Mouse (Mus musculus) small intestine, adult 2 months (tissue): ENCODE measurements around the gene Retreg1. TPM values are rescaled to one million over a fixed set of nuclear protein-coding genes. Genes with fewer than 3 reads are reported as not detected.
A peak's percentile ranks its signal among the peaks of the same experiment; 100 is the strongest.

Experiments used
- H3K27ac ChIP-seq: fragments of 200-500 bp; 2 replicates; pipeline ENCODE4 v1.5.1; 2012; ENCODE audit warnings: low read depth, low read length, control low read depth, inconsistent platforms; ENCODE audit not compliant: insufficient read depth
- H3K27me3 ChIP-seq: fragments of 200-500 bp; 2 replicates; pipeline ENCODE4 v1.6.1; 2012; ENCODE audit warnings: mild to moderate bottlenecking, moderate library complexity, low read length, inconsistent platforms; ENCODE audit not compliant: control insufficient read depth, insufficient read depth
- H3K36me3 ChIP-seq: fragments of 200-500 bp; 2 replicates; pipeline ENCODE4 v1.6.1; 2012; ENCODE audit warnings: mild to moderate bottlenecking, low read length, control low read depth, inconsistent platforms; ENCODE audit not compliant: control insufficient read depth, insufficient read depth
- H3K4me1 ChIP-seq: fragments of 200-500 bp; 2 replicates; pipeline ENCODE4 v1.6.1; 2012; ENCODE audit warnings: low read length, inconsistent platforms, mixed read lengths; ENCODE audit not compliant: control insufficient read depth, insufficient read depth, insufficient read length
- H3K4me3 ChIP-seq: fragments of 200-500 bp; 2 replicates; pipeline ENCODE4 v1.5.1; 2012; ENCODE audit warnings: low read depth, mild to moderate bottlenecking, control low read depth, inconsistent platforms, low read length, moderate library complexity
- CTCF ChIP-seq: fragments of 200-500 bp; IDR thresholded peaks from 2 replicates; pipeline ENCODE4 v1.5.1; 2012; ENCODE audit warnings: low read depth, mild to moderate bottlenecking, control low read depth, inconsistent platforms, low read length, moderate library complexity, mixed read lengths; ENCODE audit not compliant: insufficient replicate concordance, insufficient read length; ENCODE audit errors: extremely low read depth
- POLR2A ChIP-seq: fragments of 200-500 bp; IDR thresholded peaks from 2 replicates; pipeline ENCODE4 v1.6.1; 2012; ENCODE audit warnings: low read depth, mild to moderate bottlenecking, control low read depth, inconsistent platforms, low read length, moderate library complexity
- WGBS: fragments of 180-500 bp; shearing (Covaris S2); methylation state at CpG from one replicate; pipeline ENCODE4 v1.1.7; 2018; 5-methylcytosine and 5-hydroxymethylcytosine counted together
- polyA plus RNA-seq: library from polyadenylated mRNA; depleted of rRNA; stranded (reverse); fragments of >200 nt; gene quantifications from 2 replicates; pipeline ENCODE4 v1.2.3, GENCODE M21; 2012

Gene Retreg1
- polyA plus RNA-seq, 1 experiment: 7.5 TPM

DNA sequence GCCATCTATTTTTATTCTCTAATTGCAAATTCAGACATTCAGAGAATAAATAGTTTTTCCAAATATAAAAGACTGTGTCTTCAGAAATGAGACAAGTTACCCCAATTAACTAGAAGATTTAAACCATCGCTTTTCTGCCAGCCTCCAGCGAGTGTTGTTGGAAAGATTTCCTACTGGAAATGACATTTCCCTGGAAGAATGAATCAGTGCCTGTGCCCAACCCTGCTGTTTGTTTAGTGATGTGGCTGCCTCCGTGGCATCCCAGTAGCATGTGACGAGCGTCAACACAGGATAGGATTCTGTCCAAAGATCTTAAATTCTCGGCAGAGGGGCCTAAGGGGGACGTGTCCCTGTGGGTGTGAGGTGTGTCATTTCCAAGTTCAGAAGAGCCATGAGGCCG lies 40.8 kb upstream of the Retreg1 start:
- 84% methylated on average over 8 of the region's 8 CpGs for WGBS
- Histone ChIP-seq H3K4me3 (no peak overlapping the region), H3K4me1 (no peaks in the 10 kb centered on the region), H3K27me3 (no peaks in the 10 kb centered on the region), H3K27ac (no peak overlapping the region), H3K36me3 (peaks cover 68% of the 10 kb centered on the region)
- TF ChIP-seq POLR2A (no peak), CTCF (no peak)

DNA sequence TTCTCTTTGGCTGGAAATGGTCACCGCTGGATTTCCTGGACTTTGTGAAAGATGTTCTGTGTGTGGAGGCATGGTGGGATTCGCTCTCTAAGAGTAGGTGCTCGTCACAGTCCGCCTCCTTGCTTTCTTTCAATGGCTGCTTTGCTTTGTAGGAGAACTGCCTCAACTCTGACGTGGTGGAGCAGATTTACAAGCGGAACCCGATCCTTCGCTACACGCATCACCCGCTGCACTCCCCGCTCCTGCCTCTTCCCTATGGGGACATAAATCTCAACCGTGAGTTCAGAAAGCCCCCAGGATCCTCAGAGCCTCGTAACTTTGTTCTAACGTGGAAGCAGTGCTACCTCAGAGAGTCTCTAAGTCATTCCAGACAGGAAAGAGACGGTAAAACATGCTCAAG lies 39.9 kb upstream of the Retreg1 start:
- H3K27ac ChIP-seq: no peak overlapping the region
- H3K4me1 ChIP-seq: no peaks in the 10 kb centered on the region
- H3K4me3 ChIP-seq: no peak overlapping the region
- WGBS: 93% methylated on average over 15 of the region's 15 CpGs
- H3K36me3 ChIP-seq: peaks cover 73% of the 10 kb centered on the region
- TF ChIP-seq CTCF (no peak), POLR2A (no peak)
- no peaks in the 10 kb centered on the region for H3K27me3 ChIP-seq

DNA sequence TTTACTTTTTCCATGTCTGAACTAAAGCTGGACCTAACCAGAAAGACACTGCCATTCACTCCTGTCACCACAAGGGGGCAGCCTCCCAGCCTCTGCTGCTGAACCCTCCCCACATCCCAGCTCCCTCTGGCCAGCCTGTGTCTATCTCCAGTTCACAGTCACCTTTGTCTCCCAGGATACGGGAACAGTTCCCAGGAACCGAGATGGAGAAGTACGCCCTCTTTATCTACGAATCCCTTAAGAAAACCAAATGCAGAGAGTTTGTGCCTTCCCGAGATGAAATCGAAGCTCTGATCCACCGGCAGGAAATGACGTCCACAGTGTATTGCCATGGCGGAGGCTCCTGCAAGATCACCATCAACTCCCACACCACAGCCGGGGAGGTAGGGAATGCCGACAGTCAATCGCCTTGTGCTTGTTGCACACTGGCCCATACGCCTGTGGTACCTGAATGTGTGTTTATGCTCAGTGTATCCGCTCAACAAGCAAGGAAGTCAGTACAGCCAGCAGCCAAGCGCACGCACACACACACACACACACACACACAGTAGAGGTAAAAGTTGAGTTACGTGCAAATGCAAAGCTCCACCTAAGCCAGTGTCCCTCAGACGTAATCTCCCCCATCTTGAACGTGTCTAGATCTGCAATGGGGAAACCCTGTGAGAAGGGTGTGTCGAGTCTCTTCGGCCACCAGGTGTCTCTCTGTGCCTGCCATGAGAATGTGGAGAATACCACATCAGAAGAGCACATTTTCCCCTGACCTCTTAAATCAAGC lies 37.5 kb upstream of the Retreg1 start:
- TF ChIP-seq POLR2A: no peak
- peak; percentile 97 for TF ChIP-seq CTCF
- peaks cover 79% of the 10 kb centered on the region for H3K36me3 ChIP-seq
- WGBS: 80% methylated on average over 21 of the region's 21 CpGs
- no peak overlapping the region for H3K4me3 ChIP-seq
- H3K27ac ChIP-seq: no peak overlapping the region
- no peaks in the 10 kb centered on the region for H3K27me3 ChIP-seq
- H3K4me1 ChIP-seq: no peaks in the 10 kb centered on the region

DNA sequence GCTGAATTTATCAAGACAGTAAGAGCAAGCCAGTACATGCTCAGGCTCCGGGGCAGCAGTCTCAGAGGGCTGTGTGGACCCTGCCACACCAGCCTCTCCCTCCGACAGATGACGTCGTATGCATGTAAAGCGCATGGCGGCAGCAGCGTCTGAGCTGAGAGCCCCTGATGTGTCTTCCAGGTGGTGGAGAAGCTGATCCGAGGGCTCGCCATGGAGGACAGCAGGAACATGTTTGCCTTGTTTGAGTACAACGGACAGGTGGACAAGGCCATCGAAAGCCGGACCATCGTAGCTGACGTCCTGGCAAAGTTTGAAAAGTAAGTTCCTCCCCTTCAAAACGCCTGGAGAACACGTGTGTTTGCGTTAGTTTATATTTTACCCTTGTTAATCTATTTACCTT lies 36.6 kb upstream of the Retreg1 start:
- no peak overlapping the region for H3K4me3 ChIP-seq
- no peaks in the 10 kb centered on the region for H3K27me3 ChIP-seq
- TF ChIP-seq CTCF (no peak), POLR2A (no peak)
- H3K36me3 ChIP-seq: peaks cover 81% of the 10 kb centered on the region
- no peak overlapping the region for H3K27ac ChIP-seq
- WGBS: 93% methylated on average over 17 of the region's 17 CpGs
- H3K4me1 ChIP-seq: no peaks in the 10 kb centered on the region

DNA sequence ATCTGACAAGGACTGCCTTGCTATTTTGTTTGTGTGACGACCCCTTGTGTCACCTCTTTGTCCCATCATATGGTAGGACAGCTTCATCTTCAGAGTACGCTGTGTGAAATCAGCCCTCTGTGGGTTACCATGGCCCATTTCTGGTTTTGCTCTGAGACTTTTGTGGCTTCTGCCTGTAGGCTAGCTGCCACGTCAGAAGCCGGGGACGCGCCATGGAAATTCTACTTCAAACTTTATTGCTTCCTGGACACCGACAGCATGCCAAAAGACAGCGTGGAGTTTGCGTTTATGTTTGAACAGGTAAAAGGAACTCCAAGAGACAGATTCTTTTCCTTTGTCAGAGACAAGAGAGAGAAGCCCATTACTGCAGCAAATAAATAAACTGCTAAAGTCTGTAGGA lies 36.1 kb upstream of the Retreg1 start:
- Histone ChIP-seq H3K4me3 (no peak overlapping the region), H3K4me1 (no peaks in the 10 kb centered on the region), H3K27ac (no peak overlapping the region), H3K36me3 (peaks cover 79% of the 10 kb centered on the region), H3K27me3 (no peaks in the 10 kb centered on the region)
- WGBS: 78% methylated on average over 9 of the region's 9 CpGs
- TF ChIP-seq CTCF (no peak), POLR2A (no peak)

DNA sequence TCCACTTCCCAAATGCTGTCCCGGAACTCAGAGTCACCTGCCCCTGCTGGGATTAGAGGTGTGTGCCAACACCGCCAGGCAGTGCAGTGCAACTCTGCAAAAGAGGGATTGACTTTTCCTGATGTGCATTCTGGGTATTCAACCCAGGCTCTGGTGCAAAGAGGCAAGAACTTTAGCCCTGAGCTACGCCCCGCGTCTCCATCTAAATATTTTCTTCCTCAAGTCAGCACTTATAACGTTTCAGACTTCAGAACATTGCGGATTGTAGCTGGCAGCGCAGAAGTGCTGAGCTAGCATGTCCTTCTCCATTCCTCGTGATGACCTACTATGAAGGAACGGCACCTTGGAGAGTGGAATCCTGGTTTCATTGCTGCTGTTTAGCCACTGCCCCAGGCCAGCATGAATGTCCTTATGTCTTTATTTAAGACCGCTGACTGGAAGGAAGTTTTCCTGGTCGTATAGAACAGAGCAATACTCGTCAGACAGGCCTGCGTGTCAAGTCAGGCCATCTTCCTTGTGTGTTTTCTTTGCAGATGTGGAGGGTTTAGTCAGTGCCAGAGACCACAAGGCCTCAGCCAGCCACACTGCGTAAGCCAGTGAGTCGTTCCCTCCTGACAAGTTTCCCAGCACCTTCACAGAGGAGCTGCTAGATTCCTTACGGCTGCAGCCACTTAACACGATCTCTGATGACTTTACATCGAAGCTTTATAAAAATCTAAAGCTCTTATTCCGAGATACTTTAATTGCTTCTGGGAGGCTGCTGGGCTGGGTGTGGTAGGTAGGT lies 34.1 kb upstream of the Retreg1 start:
- no peak overlapping the region for H3K4me3 ChIP-seq
- 89% methylated on average over 20 of the region's 20 CpGs for WGBS
- H3K4me1 ChIP-seq: no peaks in the 10 kb centered on the region
- peaks cover 77% of the 10 kb centered on the region for H3K36me3 ChIP-seq
- no peak overlapping the region for H3K27ac ChIP-seq
- TF ChIP-seq CTCF: no peak
- no peak for TF ChIP-seq POLR2A
- no peaks in the 10 kb centered on the region for H3K27me3 ChIP-seq

DNA sequence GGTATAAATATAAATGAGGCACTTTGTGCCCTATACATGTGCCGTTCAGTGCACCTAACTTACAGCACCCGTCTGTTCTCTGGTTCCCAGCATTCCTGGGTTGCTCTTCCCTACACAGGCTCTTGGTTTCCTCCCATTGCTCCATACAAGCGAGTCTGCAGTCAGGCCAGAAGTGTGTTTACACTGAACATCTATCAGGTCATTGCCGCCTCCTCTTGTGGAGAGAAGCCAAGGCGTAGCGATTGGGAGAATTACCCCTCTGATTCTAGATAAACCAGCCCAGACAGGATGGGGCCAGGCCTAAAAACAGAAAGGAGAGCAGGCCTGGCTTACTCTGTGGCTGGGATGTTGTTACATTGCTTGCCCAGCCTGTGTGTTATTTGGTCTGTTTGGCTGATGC lies 33.3 kb upstream of the Retreg1 start:
- Histone ChIP-seq H3K27me3 (no peaks in the 10 kb centered on the region), H3K27ac (no peak overlapping the region), H3K4me1 (no peaks in the 10 kb centered on the region), H3K36me3 (peaks cover 70% of the 10 kb centered on the region), H3K4me3 (no peak overlapping the region)
- no peak for TF ChIP-seq CTCF
- no peak for TF ChIP-seq POLR2A
- WGBS: 45% methylated on average over 6 of the region's 6 CpGs
